Mouse (Mus musculus) erythroblast, embryonic 14.5 days (primary cell): ENCODE measurements at regions not wholly inside any gene's neighbourhood (a gene's known extent, or its start where the extent isn't known, plus 50 kb on each side); places are given as distances from the start of the nearest gene placed in this dataset.

Source experiments
- GATA1 ChIP-seq: IDR thresholded peaks from 2 replicates; pipeline ENCODE4 v1.6.1; 2012; ENCODE audit warnings: low read length, inconsistent platforms, mixed read lengths
- TAL1 ChIP-seq: IDR thresholded peaks from 3 replicates; pipeline ENCODE4 v1.6.1; 2012; ENCODE audit warnings: low read length, inconsistent platforms, mixed read lengths

- no peak for TF ChIP-seq TAL1
- TF ChIP-seq GATA1 = no peak
Measured at GRCm38 (mm10) chr3:147786555-147786954, 934.4 kb downstream of the Ttll7 start.
